Mouse (Mus musculus) intestine, embryonic 14.5 days (tissue): ENCODE data around the gene Zfp523. TPM values are rescaled to one million over a fixed set of nuclear protein-coding genes. Genes with fewer than 3 reads are reported as not detected.

Experiments used
- ATAC-seq: fragments of 200-750 bp; cut with Nextera tagmentation; replicated peaks from 2 replicates; pipeline ENCODE4 v1.8.0; 2017; ENCODE audit warnings: low read depth, moderate number of reproducible peaks, moderate TSS enrichment, moderate library complexity; ENCODE audit not compliant: low FRiP score, low TSS enrichment
- DNase-seq: peaks from one replicate; pipeline ENCODE4 v3.0.0-alpha.2; 2018; ENCODE audit warnings: low spot score
- H3K27ac ChIP-seq: fragments of 300-500 bp; sonication (generic); 2 replicates; pipeline ENCODE4 v1.5.1; 2014; ENCODE audit warnings: low read depth, mild to moderate bottlenecking, control low read depth
- H3K27me3 ChIP-seq: fragments of 300-500 bp; sonication (generic); replicated peaks from 2 replicates; pipeline ENCODE4 v1.6.1; 2014; ENCODE audit warnings: low read length, control low read depth; ENCODE audit not compliant: control insufficient read depth, insufficient read depth
- H3K36me3 ChIP-seq: fragments of 300-500 bp; sonication (generic); 2 replicates; pipeline ENCODE4 v1.6.1; 2014; ENCODE audit warnings: low read length, control low read depth; ENCODE audit not compliant: control insufficient read depth, insufficient read depth
- H3K4me1 ChIP-seq: fragments of 300-500 bp; sonication (generic); replicated peaks from 2 replicates; pipeline ENCODE4 v1.6.1; 2014; ENCODE audit warnings: low read length, control low read depth, mixed read lengths; ENCODE audit not compliant: control insufficient read depth, insufficient read depth
- H3K4me2 ChIP-seq: fragments of 300-500 bp; sonication (generic); 2 replicates; pipeline ENCODE4 v1.6.1; 2014; ENCODE audit warnings: low read length
- H3K4me3 ChIP-seq: fragments of 300-500 bp; sonication (generic); 2 replicates; pipeline ENCODE4 v1.5.1; 2014; ENCODE audit warnings: low read depth, low read length, control low read depth, mixed read lengths
- H3K9ac ChIP-seq: fragments of 300-500 bp; sonication (generic); 2 replicates; pipeline ENCODE4 v1.6.1; 2014; ENCODE audit warnings: mild to moderate bottlenecking, low read length
- H3K9me3 ChIP-seq: fragments of 300-500 bp; sonication (generic); 2 replicates; pipeline ENCODE4 v1.6.1; 2016; ENCODE audit warnings: low read length, control low read depth; ENCODE audit not compliant: control insufficient read depth
- WGBS: fragments of 180-500 bp; shearing (Covaris S2); extraction: QIAGEN DNeasy Blood & Tissue Kit; methylation state at CpG from one replicate; pipeline ENCODE4 v1.1.7; 2014; 5-methylcytosine and 5-hydroxymethylcytosine counted together
- polyA plus RNA-seq: library from polyadenylated mRNA; unstranded; fragments of >200 nt; fragmentation: Nextera tagmentation; extraction: Ambion mirVana; gene quantifications from 2 replicates; pipeline ENCODE4 v1.2.1, GENCODE M21; 2014

Gene Zfp523
- polyA plus RNA-seq, 1 experiment from 2014 or later, result 32.4 TPM

DNA sequence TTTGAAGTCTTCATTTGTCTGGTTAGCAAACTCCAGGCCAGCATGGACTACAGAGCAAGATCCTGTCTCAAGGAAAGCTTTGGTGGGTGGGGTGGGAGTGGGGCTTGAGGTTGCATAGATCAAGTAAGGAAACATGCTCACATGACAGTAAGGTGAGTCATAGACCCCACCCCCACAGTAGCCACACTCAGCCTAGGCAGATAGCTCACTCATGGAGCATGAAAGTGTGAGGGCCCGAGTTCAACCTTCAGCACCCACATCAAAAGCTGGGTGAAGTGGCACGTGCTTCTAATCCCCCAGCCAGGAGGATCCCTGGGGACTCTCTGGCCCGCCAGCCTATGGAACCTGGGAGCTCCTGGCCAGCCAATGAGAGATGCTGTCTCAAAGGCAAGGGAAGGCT lies 16.6 kb downstream of the Zfp523 start:
- peaks cover 78% of the 10 kb centered on the region for H3K36me3 ChIP-seq
- H3K4me1 ChIP-seq, result no peaks in the 10 kb centered on the region
- H3K4me2 ChIP-seq, result no peak overlapping the region
- no peak overlapping the region for H3K9ac ChIP-seq
- H3K4me3 ChIP-seq, result no peak overlapping the region
- H3K9me3 ChIP-seq, result no peaks in the 10 kb centered on the region
- no peaks in the 10 kb centered on the region for H3K27me3 ChIP-seq
- ATAC-seq (no peak), DNase-seq (no peak)
- 81% methylated on average over 3 of the region's 3 CpGs for WGBS
- no peak overlapping the region for H3K27ac ChIP-seq

DNA sequence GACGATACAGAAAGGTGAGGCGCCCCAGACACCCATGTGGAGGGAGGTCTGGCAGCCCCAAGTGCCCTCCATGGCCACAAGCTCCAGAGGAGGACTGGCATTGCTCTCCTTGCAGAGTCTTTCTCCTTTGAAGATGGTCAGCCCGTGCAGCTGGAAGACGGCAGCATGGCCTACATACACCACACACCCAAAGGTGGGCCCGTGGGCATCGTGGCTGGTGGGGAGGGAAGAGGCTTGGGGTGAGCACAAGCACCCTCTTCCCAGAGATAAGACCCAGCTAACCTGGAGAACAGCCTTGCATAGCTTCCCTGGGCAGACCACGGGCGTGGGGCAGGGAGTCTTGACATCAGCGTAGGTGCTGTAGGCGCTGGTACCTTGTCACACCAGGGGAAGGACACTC lies 18.1 kb downstream of the Zfp523 start:
- H3K4me3 ChIP-seq, result no peak overlapping the region
- no peak overlapping the region for H3K4me2 ChIP-seq
- H3K36me3 ChIP-seq, result peaks cover 82% of the 10 kb centered on the region
- ATAC-seq (no peak), DNase-seq (no peak)
- WGBS, result 94% methylated on average over 10 of the region's 10 CpGs
- no peaks in the 10 kb centered on the region for H3K4me1 ChIP-seq
- H3K9ac ChIP-seq, result no peak overlapping the region
- H3K9me3 ChIP-seq, result no peaks in the 10 kb centered on the region
- H3K27me3 ChIP-seq, result no peaks in the 10 kb centered on the region
- H3K27ac ChIP-seq, result no peak overlapping the region

GRCm38 (mm10) chr17:28197646-28198045 lies 20.7 kb downstream of the Zfp523 start:
- peaks cover 84% of the 10 kb centered on the region for H3K36me3 ChIP-seq
- DNase-seq, result no peak
- no peaks in the 10 kb centered on the region for H3K27me3 ChIP-seq
- H3K9me3 ChIP-seq, result no peaks in the 10 kb centered on the region
- WGBS, result 67% methylated on average over 18 of the region's 18 CpGs
- no peak overlapping the region for H3K27ac ChIP-seq
- H3K4me1 ChIP-seq, result no peaks in the 10 kb centered on the region
- no peak overlapping the region for H3K4me2 ChIP-seq
- ATAC-seq, result no peak
- H3K4me3 ChIP-seq, result no peak overlapping the region
- H3K9ac ChIP-seq, result no peak overlapping the region

- H3K9me3 ChIP-seq, result no peaks in the 10 kb centered on the region
- peaks cover 68% of the 10 kb centered on the region for H3K36me3 ChIP-seq
- H3K9ac ChIP-seq, result no peak overlapping the region
- H3K27ac ChIP-seq, result no peak overlapping the region
- H3K4me1 ChIP-seq, result peaks cover 4% of the 10 kb centered on the region; the same call in 1 of the 2 replicates
- no peak for ATAC-seq
- H3K4me3 ChIP-seq, result no peak overlapping the region
- WGBS, result 76% methylated on average over 14 of the region's 14 CpGs
- H3K4me2 ChIP-seq, result no peak overlapping the region
- no peaks in the 10 kb centered on the region for H3K27me3 ChIP-seq
- no peak for DNase-seq
Measured at GRCm38 (mm10) chr17:28201982-28202381, 25.1 kb downstream of the Zfp523 start.

GRCm38 (mm10) chr17:28204052-28204720 lies 27.3 kb downstream of the Zfp523 start:
- H3K4me1 ChIP-seq, result peaks cover 14% of the 10 kb centered on the region
- no peak overlapping the region for H3K4me3 ChIP-seq
- H3K9me3 ChIP-seq, result no peaks in the 10 kb centered on the region
- no peak overlapping the region for H3K4me2 ChIP-seq
- no peaks in the 10 kb centered on the region for H3K27me3 ChIP-seq
- no peak overlapping the region for H3K9ac ChIP-seq
- H3K27ac ChIP-seq, result no peak overlapping the region
- 40% methylated on average over 13 of the region's 14 CpGs for WGBS
- H3K36me3 ChIP-seq, result peaks cover 51% of the 10 kb centered on the region
- DNase-seq, result peak; percentile 76
- no peak for ATAC-seq

- Histone ChIP-seq H3K4me3 (no peak overlapping the region), H3K36me3 (peaks cover 39% of the 10 kb centered on the region), H3K27me3 (no peaks in the 10 kb centered on the region), H3K4me2 (no peak overlapping the region), H3K4me1 (peaks cover 14% of the 10 kb centered on the region), H3K9ac (no peak overlapping the region), H3K27ac (no peak overlapping the region), H3K9me3 (no peaks in the 10 kb centered on the region)
- WGBS, result 93% methylated on average over 8 of the region's 8 CpGs
- DNase-seq (no peak), ATAC-seq (no peak)
Measured at GRCm38 (mm10) chr17:28205443-28205842, 28.5 kb downstream of the Zfp523 start.

GRCm38 (mm10) chr17:28207092-28207491 lies 30.2 kb downstream of the Zfp523 start:
- Histone ChIP-seq H3K27ac (peak overlapping the region; percentile 71; the same call in 1 of the 2 replicates), H3K27me3 (no peaks in the 10 kb centered on the region)

GRCm38 (mm10) chr17:28207591-28208313 lies 30.8 kb downstream of the Zfp523 start, which contains the start of gene Def6:
Gene Def6, plus strand, starts transcription at chr17:28207778.
- peak within 1 kb of the TSS; percentile 71; the same call in 1 of the 2 replicates for H3K27ac ChIP-seq
- ATAC-seq (peak; percentile 79), DNase-seq (peak; percentile 87)
- H3K36me3 ChIP-seq, result peaks cover 16% of the 10 kb centered on the region
- H3K4me2 ChIP-seq, result peak within 1 kb of the TSS; percentile 57
- WGBS, result 19% methylated on average over 26 of the region's 26 CpGs
- peaks cover 14% of the 10 kb centered on the region for H3K4me1 ChIP-seq
- H3K4me3 ChIP-seq, result peak within 1 kb of the TSS; percentile 29
- H3K27me3 ChIP-seq, result no peaks in the 10 kb centered on the region
- peak within 1 kb of the TSS; percentile 45 for H3K9ac ChIP-seq
- no peaks in the 10 kb centered on the region for H3K9me3 ChIP-seq

More at GRCm38 (mm10) chr17:28207092-28207491, 30.2 kb downstream of the Zfp523 start:
- Histone ChIP-seq H3K36me3 (peaks cover 22% of the 10 kb centered on the region), H3K4me3 (no peak overlapping the region; the same call in 1 of the 2 replicates), H3K9ac (peak overlapping the region; percentile 45; the same call in 1 of the 2 replicates), H3K4me2 (no peak overlapping the region), H3K9me3 (no peaks in the 10 kb centered on the region), H3K4me1 (peaks cover 14% of the 10 kb centered on the region)
- ATAC-seq, result no peak
- DNase-seq, result no peak
- WGBS, result 73% methylated on average over 8 of the region's 8 CpGs
